Mouse (Mus musculus): Measurements from ENCODE around the gene Zbtb32.
A peak's percentile ranks its signal among the peaks of the same experiment; 100 is the strongest.

The Zbtb32 gene

DNA sequence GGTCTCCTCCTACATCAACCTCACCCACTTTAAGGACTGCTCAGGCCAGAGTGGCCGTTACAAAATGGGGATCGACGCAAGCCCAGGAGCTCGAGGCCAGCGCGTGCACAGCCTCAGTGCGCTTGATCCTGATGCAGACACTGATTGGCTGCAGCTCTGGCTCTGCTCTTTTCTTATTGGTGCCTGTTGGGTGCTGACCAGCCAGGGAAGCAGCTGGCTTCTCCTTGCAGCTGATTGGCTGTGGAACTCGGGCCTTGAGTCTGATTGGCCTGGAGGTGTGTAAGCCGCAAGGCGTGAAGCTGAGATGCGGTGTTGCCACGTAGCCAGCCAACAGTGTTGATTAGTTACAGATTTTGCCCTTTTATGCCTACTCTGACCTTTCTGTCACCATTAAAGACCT lies at the start of gene Zbtb32:
Zbtb32 (minus strand) TSS at position 124 of the 400 bp plus-strand sequence.
- DNase-seq (ENCODE audit: low read depth, low spot score), result no peak

DNA sequence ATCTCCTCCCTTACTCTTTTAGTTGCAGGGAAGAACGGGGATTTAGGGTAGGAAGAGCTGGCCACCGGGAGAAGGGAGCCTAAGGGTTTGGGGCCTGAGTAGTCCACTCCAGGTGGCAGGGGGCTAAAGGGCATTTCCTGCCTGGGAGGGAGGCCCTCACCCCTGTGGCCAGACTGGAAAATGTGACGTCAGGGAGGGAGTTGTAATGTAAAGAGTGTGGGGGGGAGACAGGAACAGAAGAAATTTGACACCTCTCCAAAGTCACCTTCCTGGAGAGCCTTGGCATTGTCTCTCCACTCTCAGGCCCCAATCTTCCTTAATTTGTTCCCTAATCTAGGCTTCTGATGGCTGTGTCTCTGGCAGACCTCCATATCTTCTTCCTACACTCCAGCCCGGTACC lies 40.4 kb upstream of the Zbtb32 start:
- no peak for DNase-seq (ENCODE audit: low read depth, low spot score)

DNA sequence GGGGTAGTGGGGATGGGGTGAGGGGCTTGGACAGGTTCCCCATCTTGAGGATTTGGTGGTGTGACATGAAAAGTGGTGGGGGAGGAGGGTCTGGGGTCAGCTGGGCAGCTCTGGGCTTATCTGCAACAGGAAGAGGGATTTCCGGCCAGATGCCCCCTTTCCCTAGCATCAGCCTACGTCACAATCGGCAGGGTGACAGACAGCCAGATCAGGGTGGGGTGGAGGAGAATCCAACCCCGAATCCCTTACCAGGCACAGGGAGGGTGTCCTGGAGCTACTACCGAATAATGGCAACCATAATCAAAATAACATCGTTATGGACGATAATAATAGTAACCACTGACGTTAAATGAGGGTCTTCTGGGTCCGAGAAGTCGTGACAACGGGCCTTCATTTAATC lies 37.7 kb upstream of the Zbtb32 start:
- DNase-seq (ENCODE audit: low read depth, low spot score), result no peak

DNA sequence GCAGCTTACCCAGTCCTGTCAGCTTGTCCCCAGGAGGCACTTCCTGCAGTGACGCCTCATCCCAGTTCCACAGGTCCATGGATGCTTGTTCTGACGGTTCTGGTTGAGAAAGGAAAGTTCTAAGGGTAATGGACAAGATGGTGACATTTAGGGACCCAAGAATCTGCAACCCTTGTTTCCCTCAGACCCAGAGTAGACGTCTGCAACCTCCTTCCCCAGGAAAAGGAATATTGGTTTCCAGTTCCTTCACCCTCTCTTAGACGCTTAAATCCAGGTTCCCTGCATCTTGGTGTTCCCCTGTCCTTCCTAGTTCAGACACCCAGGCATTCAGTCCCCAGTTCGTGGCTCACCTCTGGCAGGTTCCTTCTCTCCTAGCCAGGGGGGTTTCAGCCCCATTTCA lies 37.0 kb upstream of the Zbtb32 start, which contains the start of gene Etv2:
Etv2 (minus strand) TSS at position 101 of the 400 bp plus-strand sequence.
- no peak for DNase-seq (ENCODE audit: low read depth, low spot score)

DNA sequence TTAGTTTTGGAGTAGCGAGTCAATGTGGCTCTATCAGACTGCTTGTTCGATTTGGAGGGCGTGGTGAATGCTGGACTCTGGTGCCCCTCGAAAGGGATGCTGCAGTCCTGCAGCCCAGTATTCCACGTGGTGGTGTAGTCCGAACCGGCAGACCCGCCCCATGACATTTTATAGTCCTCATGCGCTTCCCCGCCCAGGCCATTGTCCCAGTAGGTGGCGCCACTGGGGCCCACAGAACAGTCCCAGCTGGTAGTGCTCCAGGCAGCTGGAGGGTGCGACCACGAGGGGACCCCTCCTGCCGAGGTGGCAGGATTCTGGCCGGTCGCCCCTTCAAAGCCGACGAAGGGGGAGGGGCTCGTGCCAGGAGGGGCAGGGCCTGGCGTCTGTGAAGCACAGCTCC lies 35.9 kb upstream of the Zbtb32 start:
- no peak for DNase-seq (ENCODE audit: low read depth, low spot score)

DNA sequence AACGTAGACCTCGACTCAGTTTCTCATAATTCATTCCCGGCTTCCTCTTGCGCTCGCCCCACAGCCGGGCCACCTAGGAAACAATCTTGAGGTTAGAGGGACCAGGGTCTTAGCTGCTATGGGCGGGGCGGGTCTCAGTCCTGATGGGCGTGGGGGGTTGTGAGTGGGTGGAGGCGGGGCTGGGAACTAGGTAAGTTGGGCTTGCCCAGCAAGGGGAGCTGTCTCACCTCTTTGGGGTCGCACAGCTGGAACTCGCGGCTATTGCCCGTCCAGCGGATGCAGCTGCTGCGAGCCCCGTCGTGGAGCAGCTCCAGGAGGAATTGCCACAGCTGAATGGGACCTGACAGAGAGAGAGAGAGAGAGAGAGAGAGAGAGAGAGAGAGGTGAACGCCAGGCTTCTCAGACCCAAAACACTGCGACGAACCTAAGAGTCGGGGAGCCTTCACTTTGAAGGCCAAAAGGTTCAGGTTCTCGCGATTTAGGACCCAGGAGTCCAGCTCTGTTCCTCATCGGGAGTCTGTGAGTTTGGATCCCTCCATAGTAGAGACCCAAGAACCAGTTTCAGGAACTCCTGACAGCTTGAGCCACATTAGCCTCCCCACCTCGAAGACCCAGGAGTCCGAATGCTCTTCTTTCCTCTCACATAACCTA lies 35.2 kb upstream of the Zbtb32 start:
- no peak for DNase-seq (ENCODE audit: low read depth, low spot score)

DNA sequence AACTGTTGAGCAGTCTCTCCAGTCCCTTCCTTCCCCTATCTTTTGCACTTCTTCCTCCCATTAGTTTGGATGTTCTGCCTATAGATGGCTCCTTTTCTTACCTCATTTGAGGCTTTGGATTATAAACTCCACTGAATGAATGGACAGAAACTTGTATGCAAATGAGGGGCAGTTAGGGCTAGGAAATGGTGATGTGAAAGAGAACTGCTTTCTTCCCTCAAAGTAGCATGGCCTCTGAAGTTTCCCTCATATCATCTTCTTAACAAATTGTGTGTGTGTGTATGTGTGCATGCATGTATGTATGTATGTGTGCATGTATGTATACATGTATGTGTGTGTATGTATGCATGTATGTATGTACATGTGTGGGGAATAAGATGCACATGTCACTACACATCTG lies 30.3 kb upstream of the Zbtb32 start:
- no peak for DNase-seq (ENCODE audit: low read depth, low spot score)

DNA sequence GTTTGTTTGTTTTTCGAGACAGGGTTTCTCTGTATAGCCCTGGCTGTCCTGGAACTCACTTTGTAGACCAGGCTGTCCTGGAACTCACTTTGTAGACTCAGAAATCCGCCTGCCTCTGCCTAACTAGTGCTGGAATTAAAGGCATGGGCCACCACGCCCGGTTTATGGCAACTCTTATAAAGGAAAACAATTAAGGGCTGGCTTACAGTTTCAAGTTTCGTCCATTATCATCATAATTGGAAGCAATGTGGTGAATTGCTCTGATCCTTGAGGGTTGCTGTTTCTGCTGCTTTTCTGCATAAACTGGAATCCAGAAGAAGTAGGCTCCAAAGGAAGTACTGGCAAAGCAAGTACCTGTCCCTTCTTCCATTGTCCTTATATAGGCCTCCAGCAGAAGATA lies 27.9 kb upstream of the Zbtb32 start:
- no peak for DNase-seq (ENCODE audit: low read depth, low spot score)

DNA sequence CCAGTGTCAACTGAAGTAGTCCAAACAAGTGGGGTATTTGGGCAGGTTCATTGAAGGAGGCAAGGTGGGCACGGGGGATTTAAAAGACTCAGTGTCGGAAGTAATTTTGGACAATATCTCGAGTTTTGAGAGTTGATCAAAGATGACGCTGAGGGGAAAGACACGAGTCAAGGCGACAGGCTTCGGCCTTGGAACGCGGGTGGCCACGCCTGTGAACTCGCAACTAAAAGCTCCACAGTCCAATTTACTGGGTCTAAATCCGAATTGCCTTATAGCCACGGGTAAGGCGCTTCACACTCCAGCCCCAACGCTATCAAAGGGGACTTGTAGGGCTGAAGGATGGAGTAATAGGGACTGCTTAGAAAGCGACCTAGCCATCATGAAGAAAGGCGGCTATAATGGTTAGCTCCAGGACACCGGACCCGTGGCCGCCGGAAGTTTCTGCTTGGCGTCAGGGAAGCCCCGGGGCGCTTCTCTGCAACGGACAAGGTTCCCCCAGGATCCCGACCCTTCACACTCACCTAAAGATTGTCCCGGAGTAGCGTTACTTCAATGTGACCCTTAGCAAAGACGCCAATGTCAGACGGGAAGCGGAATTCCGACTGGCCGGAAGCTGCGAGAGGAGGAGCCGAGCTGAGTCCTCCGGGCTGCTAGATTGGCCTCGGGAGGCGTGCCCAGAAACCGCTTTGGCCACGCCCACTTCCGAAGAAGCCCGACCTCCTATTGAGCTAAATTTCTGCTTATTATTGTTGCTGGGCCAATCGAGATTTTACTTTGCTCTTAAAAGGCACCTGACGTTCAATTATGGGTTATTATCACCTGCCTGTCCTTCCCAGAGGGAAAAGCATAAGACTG lies 27.0 kb upstream of the Zbtb32 start, which contains the start of gene Cox6b1:
Cox6b1 (minus strand) TSS at position 622 of the 855 bp plus-strand sequence.
- DNase-seq (ENCODE audit: low read depth, low spot score), result peak; percentile 98

DNA sequence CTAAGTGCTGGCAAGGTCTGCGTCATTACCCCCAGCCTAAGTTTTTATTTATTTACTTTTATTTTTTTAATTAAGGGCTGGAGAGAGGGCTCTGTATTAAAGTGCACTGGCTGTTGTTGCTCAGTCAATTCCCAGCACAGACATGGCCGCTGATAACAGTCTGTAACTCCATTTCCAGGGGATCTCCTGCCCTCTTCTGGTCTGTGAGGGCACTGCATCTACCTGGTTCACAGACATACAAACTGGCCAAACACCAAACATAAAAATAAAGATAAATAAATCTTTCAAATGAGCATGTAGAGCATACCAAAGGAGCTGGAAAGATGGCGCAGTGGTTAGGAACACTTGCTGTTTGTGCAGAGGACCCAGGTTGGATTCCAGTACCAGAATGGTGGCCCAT lies 20.5 kb upstream of the Zbtb32 start:
- DNase-seq (ENCODE audit: low read depth, low spot score), result peak; percentile 29

DNA sequence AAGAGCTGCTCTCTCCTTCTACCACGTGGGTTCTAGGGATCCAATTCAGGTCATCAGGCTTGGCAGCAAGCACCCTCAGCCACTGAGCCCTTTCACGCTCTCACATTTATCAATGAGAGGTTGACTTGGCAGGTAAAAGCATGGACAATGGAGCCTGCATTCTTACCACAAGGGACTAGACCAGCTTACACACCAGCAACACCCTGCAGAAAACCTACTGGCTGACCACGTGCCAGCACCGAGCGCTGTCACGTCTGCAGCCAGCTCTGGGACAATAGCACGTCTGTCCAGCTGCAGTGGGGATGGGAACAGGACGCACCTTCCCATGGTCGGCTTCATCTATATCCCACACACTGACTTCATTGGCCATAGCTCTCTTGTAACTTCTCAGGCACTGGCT lies 19.9 kb upstream of the Zbtb32 start:
- DNase-seq (ENCODE audit: low read depth, low spot score), result no peak

DNA sequence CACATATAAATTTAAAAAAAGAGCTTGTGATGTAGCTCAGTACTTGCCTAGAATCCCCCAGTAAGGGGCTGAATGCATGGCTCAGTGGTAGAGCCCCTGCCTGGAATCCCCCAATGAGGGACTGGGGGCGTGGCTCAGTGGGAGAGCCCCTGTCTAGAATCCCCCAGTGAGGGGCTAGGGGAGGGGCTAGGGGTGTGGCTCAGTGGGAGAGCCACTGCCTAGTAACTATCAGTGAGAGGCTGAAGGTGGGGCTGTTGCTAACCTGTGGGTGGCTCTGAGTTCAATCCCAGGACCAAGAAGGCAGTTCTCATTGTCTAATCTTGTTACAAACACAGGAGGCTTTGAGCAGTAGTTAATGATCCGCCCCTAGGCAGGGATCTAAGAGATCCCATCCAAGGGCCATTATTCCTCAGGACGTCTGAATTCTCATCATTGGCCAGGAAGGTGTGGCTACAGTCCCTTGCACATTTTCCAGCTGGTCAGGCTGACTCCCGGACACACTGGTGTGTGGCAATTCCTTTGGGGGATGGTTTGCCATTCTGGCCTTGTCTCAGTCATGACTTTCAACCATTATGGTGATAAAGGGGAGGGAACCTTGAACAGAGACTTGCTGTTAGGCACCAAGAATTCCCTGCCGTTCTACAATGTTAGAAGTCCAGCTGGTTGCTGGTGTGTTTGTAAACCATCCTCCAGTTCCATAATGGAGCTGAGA lies 16.5 kb upstream of the Zbtb32 start:
- no peak for DNase-seq (ENCODE audit: low read depth, low spot score)

DNA sequence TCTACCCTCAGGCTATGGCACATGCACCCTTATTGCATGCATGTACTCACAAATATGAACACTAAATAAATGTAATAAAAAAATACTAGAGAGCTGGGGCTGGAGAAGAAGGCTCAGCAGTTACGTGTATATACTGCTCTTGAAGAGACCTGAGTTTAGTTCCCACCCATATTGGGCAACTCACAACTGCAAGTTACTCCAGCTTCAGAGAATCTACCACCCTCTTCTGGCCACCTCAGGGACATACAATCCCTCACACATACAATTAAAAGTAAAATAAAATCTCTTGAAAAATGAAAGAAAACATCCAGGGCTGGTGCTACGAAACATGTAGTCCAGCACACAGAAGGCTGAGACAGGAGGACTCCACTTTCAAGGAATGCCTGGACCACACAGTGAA lies 15.7 kb upstream of the Zbtb32 start:
- peak; percentile 43 for DNase-seq (ENCODE audit: low read depth, low spot score)

DNA sequence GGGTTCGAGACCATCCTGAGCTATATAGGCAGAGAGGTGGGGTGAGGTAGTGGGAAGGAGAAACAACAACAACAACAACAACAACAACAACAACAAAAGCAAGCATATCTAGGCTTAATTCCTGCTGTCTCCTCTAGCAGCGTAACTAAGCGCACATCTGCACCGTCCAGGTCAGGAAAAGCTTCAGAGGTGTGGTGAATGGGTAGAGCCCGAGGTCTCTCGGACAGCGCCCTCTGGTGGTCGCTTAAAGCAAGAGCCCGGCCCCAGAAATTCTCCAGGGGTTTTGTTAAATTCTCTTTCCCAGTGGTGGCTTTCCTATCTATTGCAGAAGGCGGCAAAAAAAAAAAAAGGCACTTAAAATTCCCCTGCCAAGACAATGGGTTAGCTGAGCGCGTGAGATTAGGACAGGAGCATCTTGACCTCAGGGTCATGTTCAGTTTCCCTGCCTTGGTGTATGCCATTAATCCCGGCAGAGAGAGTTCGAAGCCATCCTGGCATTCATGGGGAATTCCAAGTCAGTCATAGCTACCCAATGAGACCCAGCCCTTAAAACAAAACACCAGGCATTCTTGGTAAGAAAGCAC lies 14.9 kb upstream of the Zbtb32 start:
- DNase-seq (ENCODE audit: low read depth, low spot score), result peak; percentile 58

DNA sequence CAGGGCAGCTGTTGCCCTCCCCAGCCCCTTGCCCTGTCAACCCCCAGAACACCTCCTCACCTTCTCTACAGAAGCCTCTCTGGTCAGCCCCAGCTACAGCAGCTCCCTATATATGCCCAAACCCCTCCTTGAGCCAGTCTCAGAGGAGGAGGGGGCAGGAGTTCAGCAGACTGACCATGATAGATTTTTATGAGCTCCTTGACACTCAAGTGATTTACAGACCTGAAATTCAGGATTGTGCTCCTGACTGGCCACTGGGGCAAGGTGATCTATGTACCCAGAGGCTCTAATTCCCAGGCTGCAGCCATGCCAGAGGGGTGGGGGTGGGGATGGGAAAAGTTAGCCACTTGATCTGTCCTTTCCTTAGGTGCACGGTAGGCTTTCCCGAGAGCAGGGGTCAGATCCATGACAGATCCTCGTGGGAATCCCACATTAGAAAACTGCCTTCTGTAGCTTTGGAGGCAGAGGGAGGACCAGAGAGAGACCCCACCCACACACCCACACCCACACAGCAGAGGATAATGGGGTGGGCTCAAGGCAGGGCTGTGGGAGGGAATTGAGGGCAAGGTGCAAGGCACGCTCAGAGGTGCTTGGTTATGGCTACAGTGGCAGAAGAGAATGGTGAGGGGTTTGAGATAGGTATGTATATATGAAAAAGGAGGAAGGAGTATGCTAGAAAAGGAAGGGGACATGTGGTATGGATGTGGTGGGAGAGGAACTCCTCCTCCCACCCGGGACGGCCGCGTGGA lies 14.1 kb upstream of the Zbtb32 start, which contains the start of gene Upk1a:
Upk1a (minus strand) TSS at position 194 of the 749 bp plus-strand sequence.
- DNase-seq (ENCODE audit: low read depth, low spot score), result no peak

DNA sequence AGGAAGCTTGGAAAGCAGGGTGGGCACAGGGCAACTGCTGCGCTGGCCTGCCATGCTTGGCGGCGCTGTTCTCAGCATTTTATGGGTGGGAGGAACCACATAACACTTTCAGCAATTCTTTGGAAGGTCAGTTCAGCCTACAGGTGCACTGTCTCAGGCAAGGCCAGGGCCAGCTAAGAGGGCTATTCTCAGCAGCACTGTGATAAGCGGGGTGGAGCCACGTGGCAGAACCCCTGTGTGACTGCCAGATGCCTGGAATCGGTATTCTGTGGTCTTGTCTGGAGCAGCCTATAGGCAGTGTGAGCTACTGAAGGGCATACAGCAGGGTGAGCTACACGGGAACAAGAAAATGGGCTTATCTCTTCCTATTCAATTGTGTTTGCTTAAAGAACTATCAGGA lies 11.3 kb upstream of the Zbtb32 start:
- no peak for DNase-seq (ENCODE audit: low read depth, low spot score)

DNA sequence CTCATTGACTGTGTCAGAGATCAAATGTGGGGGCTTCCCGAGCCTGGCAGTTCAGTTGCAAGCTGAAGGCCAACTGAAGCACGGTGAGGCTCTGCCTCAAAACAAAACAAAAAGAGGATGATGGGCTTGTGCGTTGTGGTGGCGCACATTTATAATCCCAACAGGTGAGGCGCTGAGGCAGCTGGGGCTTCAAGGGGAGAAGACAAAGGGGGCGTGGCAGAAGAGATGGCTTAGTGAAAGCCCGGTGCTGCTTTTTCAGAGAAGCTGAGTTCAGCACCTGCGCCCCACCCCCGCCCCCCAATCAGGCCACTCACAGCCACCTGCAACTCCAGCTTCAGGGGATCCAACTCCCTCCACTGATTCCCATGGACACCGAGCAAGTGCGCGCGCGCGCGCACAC lies 9.8 kb upstream of the Zbtb32 start:
- no peak for DNase-seq (ENCODE audit: low read depth, low spot score)

DNA sequence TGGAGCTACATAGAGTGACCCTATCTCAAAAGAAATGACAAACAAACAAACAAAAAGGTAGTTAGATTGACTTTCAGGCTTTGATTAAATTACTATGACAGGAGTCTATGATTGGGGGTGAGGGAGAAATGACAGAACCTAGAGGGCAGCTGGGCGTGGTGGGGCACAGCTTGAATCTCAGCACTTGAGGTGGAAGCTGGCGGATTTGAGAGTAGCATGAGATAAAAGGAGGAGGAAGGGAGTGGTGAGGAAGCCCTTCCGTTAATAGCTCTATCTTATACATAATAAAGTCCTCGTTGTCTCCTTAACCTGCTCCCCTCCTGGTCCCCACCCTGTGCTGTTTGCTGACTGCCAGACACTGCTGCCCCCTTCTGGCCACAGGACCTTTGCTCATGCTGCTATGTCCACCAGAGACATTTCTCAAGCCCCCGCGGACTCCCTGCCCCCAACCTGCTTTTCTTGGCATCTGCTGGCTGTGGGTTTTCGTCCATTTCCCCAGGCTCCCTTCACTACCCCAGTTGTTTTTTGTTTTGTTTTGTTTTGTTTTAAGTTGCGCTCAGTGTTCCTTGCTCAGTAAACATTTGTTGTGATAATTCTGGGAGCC lies 9.1 kb upstream of the Zbtb32 start:
- peak; percentile 58 for DNase-seq (ENCODE audit: low read depth, low spot score)

DNA sequence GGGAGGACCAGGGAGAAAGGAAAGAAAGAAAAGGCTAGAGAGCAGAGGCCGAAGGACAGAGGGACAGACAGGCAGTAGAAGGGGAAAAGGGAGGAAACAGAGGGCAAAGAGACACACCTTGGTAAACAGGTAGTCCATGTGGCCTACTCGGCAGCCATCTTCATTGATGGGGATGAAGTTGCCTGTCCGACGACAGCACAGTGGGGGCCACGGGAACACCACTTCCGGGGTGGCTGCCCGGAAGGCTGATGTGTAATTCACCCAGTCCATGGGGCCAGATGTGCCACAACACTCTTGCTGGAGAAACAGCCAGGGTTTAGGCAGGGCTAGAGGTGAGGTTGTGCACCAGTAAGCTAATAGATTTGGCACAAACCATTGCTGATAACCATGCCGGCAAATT lies 6.2 kb upstream of the Zbtb32 start:
- DNase-seq (ENCODE audit: low read depth, low spot score), result no peak

DNA sequence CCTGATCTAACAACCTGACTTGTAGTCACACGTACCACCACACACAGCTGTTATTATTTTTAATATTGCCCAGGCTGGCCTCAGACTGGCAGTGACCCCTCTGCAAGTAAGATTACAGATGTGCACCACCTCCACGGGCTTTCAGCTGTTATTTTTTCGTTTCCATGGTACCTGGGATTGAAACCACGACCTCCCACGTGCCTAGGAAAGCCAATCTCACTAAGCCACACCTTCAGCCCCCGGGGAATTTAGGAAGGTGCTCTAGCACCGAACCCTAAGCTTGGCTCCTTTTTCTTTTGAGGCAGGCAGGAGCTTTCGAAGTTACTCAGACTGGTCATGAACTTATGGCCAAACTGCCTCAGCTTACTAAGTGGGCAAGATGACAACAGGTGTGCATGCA lies 5.7 kb upstream of the Zbtb32 start:
- DNase-seq (ENCODE audit: low read depth, low spot score), result no peak

DNA sequence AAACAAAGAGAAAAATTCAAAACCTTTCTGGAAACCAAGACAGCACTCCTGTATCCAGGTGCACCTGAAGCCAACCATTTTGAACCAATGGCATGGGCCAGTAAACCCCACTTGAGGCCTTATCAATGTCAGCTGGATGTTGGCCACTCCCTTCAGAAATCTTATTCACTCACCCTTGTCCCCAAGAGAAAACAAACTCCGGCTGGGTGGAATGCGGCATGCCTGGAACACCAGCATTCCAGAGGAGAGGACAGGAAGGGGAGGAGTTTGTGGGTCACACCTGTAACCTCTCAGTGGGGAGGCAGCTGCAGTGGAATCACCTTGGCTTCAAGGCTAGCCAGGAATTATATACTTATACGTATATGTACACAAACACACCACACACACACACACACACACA lies 3.9 kb upstream of the Zbtb32 start:
- no peak for DNase-seq (ENCODE audit: low read depth, low spot score)

Data from brain, adult 2 months (tissue).